Mouse (Mus musculus) monocyte, adult 5-6 weeks (primary cell): ENCODE data around the gene Olfr552. TPM values are rescaled to one million over a fixed set of nuclear protein-coding genes. Genes with fewer than 3 reads are reported as not detected.
"Not testable (repeated sequence)": the region's sequence is repeated elsewhere in the genome, so short reads cannot be mapped to it uniquely, and the experiment has no call there.

Experiments
- ATAC-seq: fragments of 153-309, 156-312 bp; replicated peaks from 2 replicates; pipeline ENCODE4 v1.8.0; 2017; ENCODE audit warnings: mild to moderate bottlenecking; ENCODE audit not compliant: low TSS enrichment, insufficient number of reproducible peaks, severe bottlenecking, poor library complexity, low FRiP score
- total RNA-seq: library from RNA; stranded (forward); fragments of 200-1000, 200-491, 200-594 nt; gene quantifications from 3 replicates; pipeline ENCODE4 v1.2.3, GENCODE M21; 2017

Gene Olfr552
- total RNA-seq: not detected in 3 replicates

- no peak for ATAC-seq
These were observed at the start of gene Olfr552 for GRCm38 (mm10) chr7:102597378-102598031. Olfr552 (plus strand) TSS chr7:102597770.

- no peak for ATAC-seq
These were observed 48.0 kb upstream of the Olfr552 start, which contains the start of gene Olfr549 for GRCm38 (mm10) chr7:102549570-102549969. Olfr549 (plus strand) TSS chr7:102549870.

DNA sequence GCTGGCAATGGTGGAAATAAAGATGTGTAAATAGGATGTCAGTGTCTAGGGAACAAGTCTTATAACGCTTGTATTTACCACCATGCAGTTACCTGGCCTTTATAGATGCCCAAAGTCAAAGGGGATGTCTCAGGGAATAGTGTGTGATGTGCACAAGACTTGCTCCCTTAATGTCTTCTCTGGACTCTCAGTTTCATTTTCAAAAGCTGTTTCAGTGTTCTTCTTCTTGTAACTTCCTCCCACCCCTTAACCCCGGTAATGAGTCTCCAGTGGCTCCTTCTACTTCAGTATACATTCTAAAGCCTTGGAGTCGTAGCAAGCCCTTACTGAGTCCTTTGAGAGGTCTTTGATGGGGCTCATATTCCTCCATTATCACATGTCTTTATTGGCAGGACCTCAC is 44.3 kb upstream of the Olfr552 start:
- no peak for ATAC-seq

DNA sequence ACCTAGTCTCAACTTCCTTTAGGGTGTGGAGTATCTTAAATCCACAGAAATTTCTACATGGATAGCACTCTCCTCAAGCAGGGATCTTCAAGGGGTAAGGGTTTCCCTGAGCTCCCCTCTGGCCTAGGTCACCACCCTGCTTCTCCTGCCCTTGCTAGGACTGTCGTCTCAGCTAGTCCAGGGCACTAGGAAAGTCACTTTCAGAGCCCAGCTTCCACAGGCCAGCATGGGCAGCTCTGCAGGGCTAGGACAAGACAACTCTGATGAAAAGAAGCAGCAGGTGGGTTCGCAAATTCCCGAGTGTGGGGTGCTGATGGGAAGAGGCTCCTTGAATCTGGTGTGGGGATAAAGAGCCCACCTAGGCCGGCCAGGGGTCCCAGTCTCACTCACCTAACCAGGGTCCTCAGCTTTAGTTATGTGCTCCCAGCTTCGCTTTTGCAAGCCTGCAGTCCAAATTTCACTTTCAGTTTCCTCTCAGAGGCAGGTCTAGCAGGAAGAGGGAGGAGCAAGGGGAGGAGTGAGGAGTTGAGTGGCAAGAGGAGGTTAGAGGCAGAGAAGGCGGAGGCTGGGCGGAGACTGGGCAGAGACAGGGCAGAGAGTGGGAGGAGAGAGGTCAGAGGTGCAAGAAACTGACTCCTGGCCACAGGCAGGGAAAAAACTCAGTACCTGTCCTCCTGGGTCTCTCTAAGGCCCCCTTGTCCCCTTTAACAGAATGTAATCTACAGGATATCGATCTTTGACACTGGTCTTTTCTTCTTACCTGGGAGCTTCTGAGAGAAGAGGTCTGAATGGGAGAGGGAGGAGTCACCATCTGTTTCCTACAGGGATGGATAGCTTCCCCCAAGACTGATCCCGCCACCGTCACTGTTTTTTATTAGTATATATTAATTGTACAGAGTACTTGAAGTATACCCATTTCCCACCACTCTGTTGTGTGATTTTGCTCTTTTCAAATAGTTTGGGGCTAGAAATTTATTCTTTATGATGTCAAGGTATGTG is 32.3 kb upstream of the Olfr552 start, which contains the start of gene Trim21:
Gene Trim21, minus strand, starts transcription at position 488 of the 999 bp plus-strand sequence.
- ATAC-seq: peak; percentile 100

GRCm38 (mm10) chr7:102566219-102566618 is 31.4 kb upstream of the Olfr552 start:
- ATAC-seq: no peak

GRCm38 (mm10) chr7:102571142-102571541 is 26.4 kb upstream of the Olfr552 start, which contains the start of gene Olfr550:
Olfr550 (plus strand) TSS chr7:102571442.
- no peak for ATAC-seq

DNA sequence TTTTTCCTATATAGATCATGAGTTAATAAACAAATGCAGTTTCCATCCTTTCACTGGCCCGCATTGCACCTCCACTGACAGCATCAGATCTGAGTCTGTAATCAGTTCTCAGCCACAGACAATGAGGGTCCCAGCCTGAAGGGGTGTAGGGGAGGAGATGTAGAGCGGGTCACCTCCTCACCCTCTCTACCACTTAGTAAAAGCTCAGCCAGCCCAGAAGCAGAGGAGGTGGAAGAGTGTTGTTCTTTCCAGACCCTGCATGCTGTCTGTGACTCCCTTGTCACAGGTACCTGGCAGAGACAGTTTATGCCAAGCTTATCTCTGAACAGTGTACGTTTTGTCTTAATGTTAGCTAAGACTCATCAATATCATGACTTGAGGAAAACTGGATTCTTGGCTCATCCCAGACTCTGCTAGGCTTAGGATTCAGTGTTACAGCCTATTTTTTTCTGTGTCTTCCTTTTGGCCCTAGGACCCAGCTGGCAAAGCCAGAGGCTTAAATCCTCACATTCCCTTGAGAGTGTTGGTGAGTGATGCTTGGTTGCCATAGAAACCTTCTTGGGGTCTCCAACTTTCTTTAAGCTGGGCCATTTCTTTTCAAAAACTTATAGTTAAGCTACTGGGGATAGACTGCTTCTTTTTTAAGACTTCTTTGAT is 24.3 kb upstream of the Olfr552 start:
- ATAC-seq: no peak

GRCm38 (mm10) chr7:102575998-102576397 is 21.6 kb upstream of the Olfr552 start:
- ATAC-seq: no peak

- no peak for ATAC-seq
These were observed 5.8 kb upstream of the Olfr552 start, which contains the start of gene Olfr551 for GRCm38 (mm10) chr7:102591786-102592185. Olfr551 (minus strand) TSS chr7:102591886.

DNA sequence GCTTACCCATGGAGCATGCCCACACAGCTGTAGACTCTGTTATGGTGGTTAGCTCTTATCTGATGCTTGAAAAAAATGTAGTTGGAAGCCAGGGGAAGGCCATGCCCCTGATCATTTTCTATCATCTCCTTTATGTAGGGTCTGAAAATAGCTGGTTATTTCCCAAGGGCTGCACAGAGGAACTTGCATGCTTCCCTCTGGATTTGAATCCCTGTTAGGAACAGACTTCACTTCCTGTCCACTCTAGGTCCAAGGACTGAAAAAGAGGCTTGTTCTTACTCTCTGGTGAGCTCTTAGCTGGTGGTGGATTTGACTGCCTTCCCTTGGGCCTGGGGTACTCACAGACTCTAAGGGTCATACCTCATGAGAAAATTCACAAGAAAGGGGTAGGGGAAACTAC is 20.5 kb downstream of the Olfr552 start, which contains the start of gene Olfr553:
Gene Olfr553, minus strand, starts transcription at position 101 of the 400 bp plus-strand sequence.
- no peak for ATAC-seq

GRCm38 (mm10) chr7:102619608-102620007 is 22.0 kb downstream of the Olfr552 start:
- ATAC-seq: no peak

- ATAC-seq: not testable (repeated sequence)
These were observed 22.8 kb downstream of the Olfr552 start for GRCm38 (mm10) chr7:102620368-102620767.

DNA sequence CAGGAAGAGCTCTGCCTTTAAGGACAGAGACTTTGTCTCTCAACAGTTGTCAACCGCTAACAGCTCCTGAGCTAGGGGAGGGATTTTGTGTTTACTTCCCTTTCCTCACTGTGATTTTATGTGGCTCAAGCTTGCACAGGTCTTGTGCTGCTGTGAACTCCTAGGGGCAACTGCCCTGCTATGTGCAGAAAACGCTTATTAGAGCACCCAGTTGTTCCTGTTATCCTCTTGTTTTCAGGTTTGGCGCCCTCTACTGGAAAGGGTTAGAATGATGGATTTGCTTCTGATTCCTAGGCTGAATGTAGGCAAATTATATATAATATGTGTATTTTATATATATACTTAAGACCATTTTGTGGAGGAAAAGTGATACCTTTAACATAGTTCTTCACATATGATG is 39.1 kb downstream of the Olfr552 start:
- ATAC-seq: no peak

DNA sequence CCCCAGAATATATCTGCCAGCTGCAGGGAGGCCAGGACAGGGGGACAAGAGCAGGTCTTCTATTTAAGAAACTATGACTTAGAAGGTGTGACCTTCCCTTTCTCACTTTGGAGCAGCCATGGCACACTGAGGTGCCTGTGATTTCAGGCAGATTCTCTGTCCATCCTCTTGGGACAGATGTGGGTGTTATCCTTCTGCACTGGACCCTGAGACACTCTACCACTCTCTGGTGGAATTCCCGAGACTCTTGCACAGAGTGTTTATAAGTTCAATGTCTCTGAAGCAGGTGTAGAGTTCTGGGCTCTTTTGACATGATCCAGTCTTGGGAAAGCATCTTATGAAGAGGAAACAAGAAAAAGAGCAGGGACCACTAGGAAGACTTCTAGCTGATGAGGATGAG is 40.6 kb downstream of the Olfr552 start, which contains the start of gene Olfr554:
Gene Olfr554, plus strand, starts transcription at position 301 of the 400 bp plus-strand sequence.
- no peak for ATAC-seq

GRCm38 (mm10) chr7:102644945-102645344 is 47.4 kb downstream of the Olfr552 start:
- not testable (repeated sequence) for ATAC-seq
